Mouse (Mus musculus) hindbrain, embryonic 13.5 days (tissue): Measurements from ENCODE around the gene Fam169b. TPM values are rescaled to one million over a fixed set of nuclear protein-coding genes. Genes with fewer than 3 reads are reported as not detected.
"Not testable (repeated sequence)": the region's sequence is repeated elsewhere in the genome, so short reads cannot be mapped to it uniquely, and the experiment has no call there.

Experiments used
- ATAC-seq: fragments of 200-750 bp; cut with Nextera tagmentation; 2 replicates; pipeline ENCODE4 v1.8.0; 2017; ENCODE audit warnings: moderate TSS enrichment; ENCODE audit not compliant: low FRiP score
- H3K27ac ChIP-seq: fragments of 300-500 bp; sonication (generic); 2 replicates; pipeline ENCODE4 v1.5.1; 2015; ENCODE audit warnings: inconsistent platforms, mild to moderate bottlenecking, moderate library complexity
- H3K27me3 ChIP-seq: fragments of 300-500 bp; sonication (generic); 2 replicates; pipeline ENCODE4 v1.6.1; 2015; ENCODE audit warnings: mild to moderate bottlenecking, inconsistent platforms
- H3K36me3 ChIP-seq: fragments of 300-500 bp; sonication (generic); 2 replicates; pipeline ENCODE4 v1.6.1; 2015; ENCODE audit warnings: mild to moderate bottlenecking, inconsistent platforms
- H3K4me1 ChIP-seq: fragments of 300-500 bp; sonication (generic); replicated peaks from 2 replicates; pipeline ENCODE4 v1.6.1; 2015; ENCODE audit warnings: inconsistent platforms
- H3K4me2 ChIP-seq: fragments of 300-500 bp; sonication (generic); 2 replicates; pipeline ENCODE4 v1.6.1; 2015; ENCODE audit warnings: inconsistent platforms, mild to moderate bottlenecking, moderate library complexity
- H3K4me3 ChIP-seq: fragments of 300-500 bp; sonication (generic); 2 replicates; pipeline ENCODE4 v1.5.1; 2015; ENCODE audit warnings: mild to moderate bottlenecking, inconsistent platforms
- H3K9ac ChIP-seq: fragments of 300-500 bp; sonication (generic); 2 replicates; pipeline ENCODE4 v1.6.1; 2015; ENCODE audit warnings: mild to moderate bottlenecking, inconsistent platforms
- H3K9me3 ChIP-seq: fragments of 300-500 bp; sonication (generic); 2 replicates; pipeline ENCODE4 v1.6.1; 2016; ENCODE audit warnings: inconsistent platforms
- WGBS: fragments of 180-500 bp; shearing (Covaris S2); methylation state at CpG from one replicate; pipeline ENCODE4 v1.1.7; 2015; 5-methylcytosine and 5-hydroxymethylcytosine counted together
- polyA plus RNA-seq: library from polyadenylated mRNA; unstranded; fragments of >200 nt; fragmentation: Nextera tagmentation; extraction: Ambion mirVana; gene quantifications from 2 replicates; pipeline ENCODE4 v1.2.1, GENCODE M21; 2015

Fam169b gene
- polyA plus RNA-seq, 1 experiment from 2014 or later = 0.14 TPM

DNA sequence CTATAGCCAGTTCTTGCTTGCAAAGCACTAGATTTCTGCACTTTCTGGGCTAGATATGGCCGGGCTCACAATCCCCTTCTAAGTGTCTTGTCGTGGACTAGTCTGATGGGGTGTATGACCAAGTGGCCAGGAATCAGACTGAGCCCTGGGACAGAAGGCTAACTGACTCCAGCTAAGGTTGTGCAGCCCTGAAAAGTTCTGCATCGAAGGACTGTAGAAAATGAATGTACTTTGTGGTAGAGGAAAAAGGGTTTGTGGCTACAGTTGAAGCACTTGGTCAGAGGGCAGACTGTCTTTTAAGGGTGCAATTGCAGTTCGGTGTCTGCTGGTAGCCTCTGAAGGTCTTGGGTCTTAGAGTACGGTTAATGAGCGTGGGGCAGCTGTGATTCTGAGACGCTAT, 5.8 kb downstream of the Fam169b start:
- Histone ChIP-seq H3K9ac (no peak overlapping the region), H3K9me3 (no peaks in the 10 kb centered on the region), H3K4me1 (peaks cover 19% of the 10 kb centered on the region), H3K4me3 (no peak overlapping the region), H3K27ac (no peak overlapping the region), H3K4me2 (no peak overlapping the region), H3K36me3 (no peaks in the 10 kb centered on the region), H3K27me3 (peaks cover 45% of the 10 kb centered on the region)
- ATAC-seq = no peak
- WGBS = 91% methylated on average over 7 of the region's 7 CpGs

DNA sequence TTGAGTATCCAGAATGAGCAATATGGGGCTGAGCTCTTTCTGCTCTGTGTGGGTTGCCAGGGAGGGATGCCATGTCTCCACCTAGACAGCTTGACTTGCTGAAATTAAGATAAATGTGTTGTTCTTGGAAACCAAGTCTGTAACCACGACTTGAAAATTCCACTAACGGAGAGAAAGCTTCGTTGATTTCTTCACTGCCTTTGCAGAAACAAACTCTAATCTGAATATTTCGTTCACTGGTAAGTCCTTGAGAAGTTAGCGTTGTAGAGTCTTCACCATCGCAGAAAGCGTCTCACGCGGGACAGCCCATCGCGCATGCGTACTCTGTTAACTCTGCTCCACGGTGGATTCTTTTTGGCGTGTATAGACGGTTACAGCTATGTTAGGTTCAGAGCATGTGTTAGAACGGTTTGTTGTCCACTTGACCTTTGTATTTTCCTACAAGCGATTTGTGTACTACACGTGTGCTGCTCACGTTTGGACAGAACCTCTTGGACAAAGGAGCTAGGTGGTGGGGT, 6.8 kb downstream of the Fam169b start:
- WGBS = 94% methylated on average over 19 of the region's 19 CpGs
- no peak overlapping the region for H3K9ac ChIP-seq
- no peaks in the 10 kb centered on the region for H3K36me3 ChIP-seq
- H3K27me3 ChIP-seq = peaks cover 38% of the 10 kb centered on the region
- ATAC-seq = no peak
- no peaks in the 10 kb centered on the region for H3K9me3 ChIP-seq
- no peak overlapping the region for H3K4me2 ChIP-seq
- peaks cover 19% of the 10 kb centered on the region for H3K4me1 ChIP-seq
- no peak overlapping the region for H3K27ac ChIP-seq
- H3K4me3 ChIP-seq = no peak overlapping the region

DNA sequence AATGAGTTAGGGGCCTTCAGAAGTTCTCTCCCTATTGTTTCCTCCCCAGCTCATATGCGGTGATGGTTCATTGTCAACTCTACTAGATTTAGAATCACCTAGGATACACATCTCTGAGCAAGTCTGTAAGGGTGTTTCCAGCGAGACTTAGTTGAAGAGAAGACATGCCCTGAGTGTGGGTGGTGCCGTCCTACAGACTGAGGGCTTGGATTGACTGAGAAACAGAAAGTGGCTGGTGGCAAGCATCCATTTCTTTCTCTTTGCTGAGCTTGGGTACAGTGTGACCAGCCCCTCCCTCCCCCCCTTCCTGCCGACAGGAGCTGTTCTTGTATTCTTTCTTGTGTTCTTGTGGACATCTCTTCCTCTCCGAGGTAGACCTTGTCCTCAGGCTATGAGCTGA, 7.7 kb downstream of the Fam169b start:
- no peak for ATAC-seq
- Histone ChIP-seq H3K9ac (no peak overlapping the region), H3K27ac (no peak overlapping the region), H3K27me3 (peaks cover 31% of the 10 kb centered on the region), H3K36me3 (no peaks in the 10 kb centered on the region), H3K4me2 (no peak overlapping the region), H3K9me3 (no peaks in the 10 kb centered on the region), H3K4me3 (no peak overlapping the region), H3K4me1 (peaks cover 10% of the 10 kb centered on the region)
- 74% methylated on average over 5 of the region's 5 CpGs for WGBS

DNA sequence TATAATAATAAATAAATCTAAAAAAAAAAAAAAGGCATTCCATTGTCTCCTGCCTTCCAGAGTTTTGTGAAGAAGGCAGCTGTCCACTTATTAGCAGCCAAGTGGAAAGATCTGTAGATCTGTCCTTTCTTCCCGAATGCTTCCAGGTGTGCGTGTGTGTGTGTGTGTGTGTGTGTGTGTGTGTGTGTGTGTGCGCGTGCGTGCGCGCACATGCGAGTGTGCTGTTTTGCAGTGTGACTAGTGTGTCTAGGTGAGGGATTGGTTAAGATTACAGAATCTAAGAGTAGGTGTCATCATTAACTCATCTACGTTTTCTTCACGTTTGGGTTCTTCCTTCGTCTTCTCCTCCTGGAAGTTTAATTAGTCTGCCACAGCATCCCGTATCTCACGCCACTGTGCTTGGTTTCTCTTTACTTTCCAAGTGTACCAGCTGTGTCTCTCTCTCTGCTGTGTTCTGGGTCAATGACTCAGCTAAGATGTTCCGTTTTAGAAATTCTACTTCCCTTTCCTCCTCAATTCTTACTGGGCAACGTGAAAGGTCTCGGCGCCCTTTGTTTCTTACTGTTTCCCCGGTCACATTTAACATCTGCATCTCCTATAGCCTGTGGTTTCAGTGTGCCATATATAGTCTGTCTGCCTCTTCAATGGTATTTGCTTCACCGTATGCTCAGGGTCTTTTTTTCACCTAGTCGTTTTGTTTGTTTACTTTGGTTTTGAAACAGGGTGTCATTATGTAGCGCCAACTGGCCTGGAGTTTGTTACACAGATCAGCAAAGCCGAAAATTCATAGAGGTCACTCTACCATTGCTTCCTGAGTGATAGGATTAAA, 8.9 kb downstream of the Fam169b start:
- Histone ChIP-seq H3K9me3 (no peaks in the 10 kb centered on the region), H3K4me2 (no peak overlapping the region), H3K36me3 (no peaks in the 10 kb centered on the region), H3K4me1 (peaks cover under 1% of the 10 kb centered on the region; the same call in 1 of the 2 replicates), H3K27me3 (peaks cover 20% of the 10 kb centered on the region), H3K4me3 (no peak overlapping the region), H3K9ac (no peak overlapping the region), H3K27ac (no peak overlapping the region)
- WGBS = 87% methylated on average over 22 of the region's 22 CpGs
- ATAC-seq = no peak

DNA sequence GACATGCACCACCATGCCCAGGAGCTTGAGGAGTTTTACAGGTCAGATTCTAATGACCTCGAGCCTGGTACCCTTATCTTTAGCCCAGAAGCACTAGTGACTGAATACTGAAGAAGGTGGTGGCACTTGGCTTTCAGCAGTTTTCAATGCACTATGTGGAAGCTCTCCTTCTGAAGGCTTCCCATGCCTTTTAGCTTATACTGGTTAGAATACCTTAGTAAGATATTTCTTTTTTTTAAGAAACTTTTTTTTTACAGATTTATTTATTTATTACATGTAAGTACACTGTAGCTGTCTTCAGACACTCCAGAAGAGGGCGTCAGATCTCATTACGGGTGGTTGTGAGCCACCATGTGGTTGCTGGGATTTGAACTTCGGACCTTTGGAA, 9.5 kb downstream of the Fam169b start:
- not testable (repeated sequence) for H3K27ac ChIP-seq, H3K4me1 ChIP-seq, ATAC-seq, H3K4me3 ChIP-seq, H3K9me3 ChIP-seq, H3K36me3 ChIP-seq, H3K9ac ChIP-seq, H3K4me2 ChIP-seq
- peaks cover 13% of the 10 kb centered on the region for H3K27me3 ChIP-seq
- 87% methylated on average over 4 of the region's 4 CpGs for WGBS

DNA sequence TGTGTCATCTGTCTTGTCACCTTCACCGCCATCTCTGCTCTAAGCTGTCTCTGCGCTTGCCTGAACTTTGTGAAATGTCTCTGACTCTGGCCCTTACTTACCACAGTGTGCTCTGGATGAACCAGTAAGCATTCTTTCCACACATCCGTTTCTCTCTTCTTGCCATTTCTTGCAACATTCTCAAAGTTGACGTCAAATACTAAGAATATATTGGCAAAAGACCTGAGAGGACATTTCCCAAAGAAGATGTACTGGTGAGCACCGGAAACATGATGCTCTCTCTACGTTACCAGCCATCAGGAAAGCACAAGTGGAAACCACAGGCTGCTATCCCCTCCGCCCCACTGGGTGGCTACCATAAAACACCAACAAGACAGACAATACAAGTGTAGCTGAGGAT, 10.1 kb downstream of the Fam169b start:
- no peaks in the 10 kb centered on the region for H3K9me3 ChIP-seq
- WGBS = 90% methylated on average over 7 of the region's 7 CpGs
- ATAC-seq = no peak
- H3K4me3 ChIP-seq = no peak overlapping the region
- H3K4me1 ChIP-seq = no peaks in the 10 kb centered on the region
- H3K4me2 ChIP-seq = no peak overlapping the region
- no peak overlapping the region for H3K27ac ChIP-seq
- H3K36me3 ChIP-seq = no peaks in the 10 kb centered on the region
- H3K27me3 ChIP-seq = peaks cover 7% of the 10 kb centered on the region; the same call in 1 of the 2 replicates
- H3K9ac ChIP-seq = no peak overlapping the region

DNA sequence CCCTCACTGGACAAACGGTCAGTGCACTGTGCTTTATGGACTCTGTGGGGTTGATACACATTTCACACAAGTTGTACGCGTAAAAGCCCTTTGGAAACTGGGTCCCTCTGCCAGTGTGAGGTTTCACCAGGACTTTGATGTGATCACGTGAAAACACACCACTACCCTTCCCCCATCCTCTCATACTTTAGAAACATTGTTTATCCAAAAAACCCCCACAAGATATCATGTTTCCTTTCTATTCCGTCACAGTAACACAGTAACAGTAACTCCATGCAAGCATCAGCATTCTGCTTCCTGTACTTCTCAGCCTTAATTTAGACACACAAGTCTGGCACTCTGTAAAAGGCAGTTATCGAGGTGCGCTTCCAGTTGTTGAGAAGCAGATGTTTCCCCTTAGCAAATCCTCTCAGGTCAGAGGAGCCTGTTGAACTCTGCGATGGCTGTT, 12.2 kb downstream of the Fam169b start:
- Histone ChIP-seq H3K9me3 (no peaks in the 10 kb centered on the region), H3K4me2 (no peak overlapping the region), H3K4me3 (no peak overlapping the region), H3K36me3 (no peaks in the 10 kb centered on the region), H3K27me3 (no peaks in the 10 kb centered on the region), H3K27ac (no peak overlapping the region), H3K9ac (no peak overlapping the region), H3K4me1 (no peaks in the 10 kb centered on the region)
- 82% methylated on average over 8 of the region's 8 CpGs for WGBS
- ATAC-seq = no peak

DNA sequence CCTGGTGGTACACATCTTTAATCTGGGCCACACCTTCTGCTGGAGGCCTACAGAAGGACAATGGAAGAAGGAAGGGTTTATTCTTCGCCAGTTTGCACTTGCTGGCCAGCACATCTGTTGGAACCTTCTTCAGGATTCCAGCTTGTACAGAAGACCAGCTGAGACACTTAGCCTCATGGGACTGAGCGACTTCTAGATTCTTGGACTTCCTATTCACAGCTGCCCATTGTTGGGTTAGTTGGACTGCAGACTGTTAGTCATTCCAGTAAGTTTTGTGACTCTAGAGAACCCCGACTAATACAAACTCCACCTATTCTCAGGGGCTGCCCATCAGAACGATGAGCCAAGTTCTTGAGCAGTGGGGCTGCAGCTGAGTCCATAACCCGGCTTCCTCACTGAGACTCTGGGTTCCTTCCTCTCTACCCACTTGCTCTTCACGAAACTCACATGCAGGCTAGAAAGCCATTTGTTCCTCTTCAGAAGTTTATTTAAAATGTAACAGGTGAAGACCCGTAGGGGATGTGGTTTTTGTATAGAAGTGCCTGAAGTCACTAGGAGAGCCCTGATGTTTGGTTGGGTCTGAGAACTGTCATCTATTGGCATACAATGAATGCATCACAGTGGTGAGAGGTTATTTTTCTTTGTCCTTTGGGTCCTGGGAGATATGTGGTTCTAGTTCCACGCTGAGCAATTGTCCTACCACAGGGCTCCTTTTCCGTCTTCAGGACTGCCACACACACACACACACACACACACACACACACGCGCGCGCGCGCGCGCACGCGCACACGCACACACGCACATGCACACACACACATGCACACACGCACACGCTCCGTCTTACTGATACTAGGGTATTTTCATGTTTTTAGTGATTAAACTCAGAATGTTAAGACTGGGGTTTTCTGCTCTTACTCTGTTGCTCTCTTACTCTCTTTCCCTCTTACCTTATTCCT, 13.2 kb downstream of the Fam169b start:
- H3K9ac ChIP-seq = no peak overlapping the region
- H3K36me3 ChIP-seq = no peaks in the 10 kb centered on the region
- no peaks in the 10 kb centered on the region for H3K4me1 ChIP-seq
- ATAC-seq = no peak
- H3K4me3 ChIP-seq = no peak overlapping the region
- no peaks in the 10 kb centered on the region for H3K9me3 ChIP-seq
- H3K4me2 ChIP-seq = no peak overlapping the region
- 93% methylated on average over 24 of the region's 24 CpGs for WGBS
- no peak overlapping the region for H3K27ac ChIP-seq
- no peaks in the 10 kb centered on the region for H3K27me3 ChIP-seq

DNA sequence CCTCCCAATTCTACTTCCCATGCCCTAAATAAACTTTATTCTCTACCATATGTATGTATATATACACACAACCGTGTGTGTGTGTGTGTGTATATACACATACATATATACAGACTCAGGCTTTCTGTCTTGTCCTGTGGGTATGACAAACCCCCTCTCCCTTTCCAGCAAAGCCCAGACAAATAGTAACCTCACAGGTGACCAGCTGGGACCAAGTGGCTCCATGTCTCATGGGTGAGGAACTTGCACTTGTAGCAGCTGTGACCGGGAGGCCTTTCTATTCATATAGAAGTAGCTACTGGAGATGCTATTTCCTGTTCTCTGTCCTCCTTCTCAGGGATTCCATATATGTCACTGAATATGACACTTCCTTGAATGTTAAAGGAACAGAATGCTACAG, 13.9 kb downstream of the Fam169b start:
- Histone ChIP-seq H3K36me3 (no peaks in the 10 kb centered on the region), H3K4me1 (no peaks in the 10 kb centered on the region), H3K27ac (no peak overlapping the region), H3K9ac (no peak overlapping the region), H3K9me3 (no peaks in the 10 kb centered on the region), H3K4me2 (no peak overlapping the region), H3K27me3 (no peaks in the 10 kb centered on the region), H3K4me3 (no peak overlapping the region)
- no peak for ATAC-seq
- 88% methylated on average over 2 of the region's 2 CpGs for WGBS

DNA sequence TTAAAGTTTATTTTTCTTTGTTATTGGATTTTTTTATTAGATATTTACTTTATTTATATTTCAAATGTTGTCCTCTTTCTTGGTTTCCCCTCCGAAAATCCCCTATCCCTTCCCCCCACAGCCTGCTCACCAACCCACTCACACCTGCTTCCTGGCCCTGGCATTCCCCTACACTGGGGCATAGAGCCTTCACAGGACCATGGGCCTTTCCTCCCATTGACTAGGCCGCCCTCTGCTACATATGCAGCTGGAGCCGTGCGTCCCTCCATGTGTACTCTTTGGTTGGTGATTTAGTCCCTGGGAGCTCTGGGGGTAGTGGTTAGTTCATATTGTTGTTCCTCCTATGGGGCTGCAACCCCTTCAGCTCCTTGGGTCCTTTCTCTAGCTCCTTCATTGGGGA, 14.4 kb downstream of the Fam169b start:
- H3K4me3 ChIP-seq, H3K4me1 ChIP-seq, H3K4me2 ChIP-seq, H3K27ac ChIP-seq, ATAC-seq, H3K9me3 ChIP-seq, H3K9ac ChIP-seq, H3K36me3 ChIP-seq, H3K27me3 ChIP-seq: not testable (repeated sequence)
- 93% methylated on average over 4 of the region's 4 CpGs for WGBS

DNA sequence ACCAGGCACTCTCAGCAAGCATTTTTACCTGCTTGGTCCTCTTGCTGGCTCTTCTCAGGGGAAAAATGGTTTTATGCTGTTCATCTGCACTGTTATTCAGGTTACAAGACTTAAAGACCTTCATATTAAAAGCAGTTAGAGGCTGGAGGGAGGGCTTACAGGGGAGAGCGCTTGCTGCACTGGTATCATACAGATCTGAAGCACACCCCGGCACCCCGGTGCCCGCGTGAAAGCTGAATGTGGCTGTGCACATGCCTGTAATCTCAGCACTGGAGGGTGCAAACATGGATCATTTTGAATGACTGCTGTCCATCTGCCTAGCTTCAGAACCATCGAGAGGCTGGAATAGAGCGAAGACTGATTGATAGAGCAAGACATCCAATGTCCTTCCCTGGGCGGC, 15.4 kb downstream of the Fam169b start:
- H3K9me3 ChIP-seq = no peaks in the 10 kb centered on the region
- H3K27me3 ChIP-seq = no peaks in the 10 kb centered on the region
- H3K4me2 ChIP-seq = no peak overlapping the region
- H3K4me1 ChIP-seq = no peaks in the 10 kb centered on the region
- 94% methylated on average over 8 of the region's 8 CpGs for WGBS
- ATAC-seq = no peak
- no peaks in the 10 kb centered on the region for H3K36me3 ChIP-seq
- H3K9ac ChIP-seq = no peak overlapping the region
- no peak overlapping the region for H3K4me3 ChIP-seq
- no peak overlapping the region for H3K27ac ChIP-seq

DNA sequence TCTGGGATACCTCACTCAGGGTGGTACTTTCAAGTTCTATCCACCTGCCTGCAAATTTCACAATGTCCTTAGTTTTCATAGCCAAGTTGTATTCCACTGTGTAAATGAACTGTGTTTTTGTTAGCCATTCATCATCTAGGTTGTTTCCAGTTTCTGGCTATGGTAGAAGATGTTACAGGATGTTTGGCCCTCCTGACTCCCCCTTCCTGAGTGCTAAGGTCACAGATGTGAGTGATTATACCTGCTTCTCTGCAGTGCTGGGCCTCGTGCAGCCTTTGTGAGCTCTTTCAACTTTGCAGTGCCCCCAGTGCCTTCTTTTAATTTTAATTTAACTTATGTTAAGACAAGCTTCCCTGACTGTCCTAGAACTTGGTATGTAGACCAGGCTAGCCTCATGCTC, 18.0 kb downstream of the Fam169b start:
- no peak for ATAC-seq
- H3K4me2 ChIP-seq = no peak overlapping the region
- no peaks in the 10 kb centered on the region for H3K4me1 ChIP-seq
- H3K9ac ChIP-seq = no peak overlapping the region
- H3K27ac ChIP-seq = no peak overlapping the region
- H3K36me3 ChIP-seq = no peaks in the 10 kb centered on the region
- H3K4me3 ChIP-seq = no peak overlapping the region
- no peaks in the 10 kb centered on the region for H3K9me3 ChIP-seq
- no peaks in the 10 kb centered on the region for H3K27me3 ChIP-seq
- WGBS = 60% methylated on average over 1 of the region's 1 CpGs
